Mouse (Mus musculus) liver, adult 2 months (tissue): ENCODE data around the gene Fntb.

Source experiments
- CTCF ChIP-seq: fragments of 200-500 bp; IDR thresholded peaks from 2 replicates; pipeline ENCODE4 v1.5.1; 2011; ENCODE audit warnings: low read depth, low read length, control low read depth
- POLR2A ChIP-seq: fragments of 200-500 bp; IDR thresholded peaks from 2 replicates; pipeline ENCODE4 v1.6.1; 2011; ENCODE audit warnings: low read length, control low read depth; ENCODE audit not compliant: insufficient read depth; ENCODE audit errors: extremely low read depth

- TF ChIP-seq POLR2A (no peak), CTCF (no peak)
These were observed 155.0 kb downstream of the Fntb start for GRCm38 (mm10) chr12:76920398-76920797.
